Mouse (Mus musculus) neural tube, embryonic 11.5 days (tissue): Measurements from ENCODE around the gene Slc9a9. TPM values are rescaled to one million over a fixed set of nuclear protein-coding genes. Genes with fewer than 3 reads are reported as not detected.

Experiments
- ATAC-seq: fragments of 200-750 bp; cut with Nextera tagmentation; 2 replicates; pipeline ENCODE4 v1.8.0; 2017; ENCODE audit warnings: moderate number of reproducible peaks, mild to moderate bottlenecking, moderate TSS enrichment, moderate library complexity; ENCODE audit not compliant: insufficient read depth, low FRiP score, low TSS enrichment
- DNase-seq: peaks from one replicate; pipeline ENCODE4 v3.0.0-alpha.2; 2015; ENCODE audit warnings: low spot score
- H3K27ac ChIP-seq: fragments of 300-500 bp; sonication (generic); 2 replicates; pipeline ENCODE4 v1.5.1; 2014; ENCODE audit warnings: low read depth, mild to moderate bottlenecking, low read length
- H3K27me3 ChIP-seq: fragments of 300-500 bp; sonication (generic); 2 replicates; pipeline ENCODE4 v1.6.1; 2014; ENCODE audit warnings: mild to moderate bottlenecking, low read length, mixed read lengths; ENCODE audit not compliant: control insufficient read depth, insufficient read depth
- H3K36me3 ChIP-seq: fragments of 300-500 bp; sonication (generic); 2 replicates; pipeline ENCODE4 v1.6.1; 2014; ENCODE audit warnings: mild to moderate bottlenecking, low read length, moderate library complexity, mixed read lengths; ENCODE audit not compliant: control insufficient read depth, insufficient read depth
- H3K4me1 ChIP-seq: fragments of 300-500 bp; sonication (generic); 2 replicates; pipeline ENCODE4 v1.6.1; 2014; ENCODE audit warnings: low read length, mixed read lengths; ENCODE audit not compliant: control insufficient read depth, insufficient read depth
- H3K4me2 ChIP-seq: fragments of 300-500 bp; sonication (generic); 2 replicates; pipeline ENCODE4 v1.6.1; 2014; ENCODE audit warnings: low read depth, mild to moderate bottlenecking, moderate library complexity
- H3K4me3 ChIP-seq: fragments of 300-500 bp; sonication (generic); 2 replicates; pipeline ENCODE4 v1.5.1; 2014; ENCODE audit warnings: low read depth, low read length
- H3K9ac ChIP-seq: fragments of 300-500 bp; sonication (generic); 2 replicates; pipeline ENCODE4 v1.6.1; 2014; ENCODE audit warnings: mild to moderate bottlenecking, low read length
- H3K9me3 ChIP-seq: fragments of 300-500 bp; sonication (generic); 2 replicates; pipeline ENCODE4 v1.6.1; 2016; ENCODE audit warnings: low read length; ENCODE audit not compliant: control insufficient read depth
- WGBS: fragments of 180-500 bp; shearing (Covaris S2); extraction: QIAGEN DNeasy Blood & Tissue Kit; methylation state at CpG from one replicate; pipeline ENCODE4 v1.1.7; 2014; 5-methylcytosine and 5-hydroxymethylcytosine counted together
- polyA plus RNA-seq: library from polyadenylated mRNA; unstranded; fragments of >200 nt; fragmentation: Nextera tagmentation; extraction: Ambion mirVana; gene quantifications from 2 replicates; pipeline ENCODE4 v1.2.1, GENCODE M21; 2014

Gene Slc9a9
- polyA plus RNA-seq, 1 experiment from 2014 or later, result 4.6 TPM

DNA sequence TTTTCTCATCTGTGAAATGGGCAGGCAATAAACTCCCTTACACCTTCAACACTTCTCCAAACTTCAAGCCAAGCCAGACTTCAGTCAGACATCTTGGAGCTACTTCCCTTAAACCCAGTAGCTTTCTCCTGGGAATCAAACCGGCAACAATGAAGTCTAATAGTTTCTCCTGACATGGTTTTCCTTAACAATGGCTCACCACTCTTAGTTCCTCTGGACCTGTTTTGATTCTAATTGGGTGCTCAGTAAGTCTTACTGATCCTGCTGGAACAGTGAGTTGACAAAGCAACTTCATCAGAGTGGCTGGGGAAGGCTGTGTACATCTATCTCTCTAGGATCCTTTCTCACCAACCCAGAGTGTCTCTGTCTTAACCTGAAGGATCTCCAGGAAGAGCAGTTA lies 5.0 kb downstream of the Slc9a9 start:
- DNase-seq (no peak), ATAC-seq (no peak)
- 87% methylated on average over 1 of the region's 1 CpGs for WGBS
- peaks cover 3% of the 10 kb centered on the region; the same call in 1 of the 2 replicates for H3K4me1 ChIP-seq
- H3K9me3 ChIP-seq, result no peaks in the 10 kb centered on the region
- no peaks in the 10 kb centered on the region for H3K27me3 ChIP-seq
- no peaks in the 10 kb centered on the region for H3K36me3 ChIP-seq
- H3K27ac ChIP-seq, result no peak overlapping the region
- no peak overlapping the region for H3K9ac ChIP-seq
- H3K4me3 ChIP-seq, result no peak overlapping the region
- H3K4me2 ChIP-seq, result no peak overlapping the region

DNA sequence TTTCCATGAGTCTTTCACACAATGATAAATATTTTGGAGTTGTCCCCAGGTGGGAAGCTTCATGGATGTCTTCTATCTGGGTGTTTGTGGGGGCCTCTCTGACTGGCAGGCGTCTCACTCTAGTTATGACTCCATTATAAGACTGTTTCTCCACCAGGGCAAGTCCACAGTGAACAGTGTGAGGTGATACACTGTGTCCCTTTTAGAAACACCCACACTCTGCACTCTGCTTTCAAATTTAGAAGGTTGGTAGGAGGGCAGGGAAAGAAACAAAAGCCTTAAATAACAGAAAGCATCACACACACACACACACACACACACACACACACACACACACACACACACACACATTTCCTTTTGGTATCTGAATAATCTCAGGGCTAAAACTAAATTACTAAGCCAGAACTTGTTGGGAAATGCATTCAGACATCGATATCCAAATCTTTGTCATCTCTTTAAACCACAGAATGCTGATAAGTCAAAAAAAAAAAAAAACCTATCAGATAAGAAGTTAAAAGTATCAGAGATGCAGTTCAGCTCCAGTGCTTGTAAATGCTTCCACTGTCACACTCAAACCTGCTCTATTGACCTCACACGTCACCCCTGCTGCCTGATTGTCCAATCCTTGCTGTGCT lies 8.4 kb downstream of the Slc9a9 start:
- Histone ChIP-seq H3K36me3 (no peaks in the 10 kb centered on the region), H3K27ac (no peak overlapping the region), H3K4me3 (no peak overlapping the region), H3K4me1 (no peaks in the 10 kb centered on the region), H3K4me2 (no peak overlapping the region), H3K27me3 (no peaks in the 10 kb centered on the region), H3K9me3 (no peaks in the 10 kb centered on the region), H3K9ac (no peak overlapping the region)
- WGBS, result 78% methylated on average over 3 of the region's 3 CpGs
- no peak for DNase-seq
- ATAC-seq, result no peak

DNA sequence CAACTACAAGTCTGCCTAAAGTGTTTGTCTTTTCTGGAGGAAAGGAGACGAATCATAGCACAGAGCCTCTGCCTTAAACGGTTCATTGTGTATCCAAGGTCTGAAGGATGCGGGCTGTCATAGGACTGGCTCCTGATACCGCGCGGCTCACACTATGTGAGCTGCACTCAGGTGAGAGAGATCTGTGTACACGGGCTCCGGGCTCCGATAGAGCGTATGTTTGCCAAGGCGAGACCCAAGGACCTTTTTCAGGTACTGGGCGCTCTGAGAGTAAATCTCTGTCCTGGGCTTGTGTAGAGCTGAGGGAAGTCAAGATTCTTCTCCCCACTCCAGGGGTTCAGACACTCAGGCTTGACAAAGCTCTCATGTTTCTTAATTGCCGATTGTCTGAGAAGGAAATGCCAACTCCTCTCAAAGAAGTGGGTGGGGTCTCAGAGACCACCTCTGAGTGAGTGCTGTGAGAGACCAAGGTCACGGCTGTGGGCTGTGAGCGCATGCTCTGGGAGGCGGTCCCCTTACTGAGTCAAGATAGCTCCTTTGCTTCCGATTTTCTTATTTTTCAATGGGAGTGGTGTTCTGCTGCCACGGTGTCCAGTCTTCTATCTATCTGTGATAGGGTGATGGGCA lies 10.9 kb downstream of the Slc9a9 start:
- DNase-seq, result no peak
- Histone ChIP-seq H3K9me3 (no peaks in the 10 kb centered on the region), H3K4me3 (no peak overlapping the region), H3K4me1 (no peaks in the 10 kb centered on the region), H3K27ac (no peak overlapping the region), H3K27me3 (no peaks in the 10 kb centered on the region), H3K4me2 (no peak overlapping the region), H3K9ac (no peak overlapping the region), H3K36me3 (no peaks in the 10 kb centered on the region)
- no peak for ATAC-seq
- 88% methylated on average over 18 of the region's 18 CpGs for WGBS

DNA sequence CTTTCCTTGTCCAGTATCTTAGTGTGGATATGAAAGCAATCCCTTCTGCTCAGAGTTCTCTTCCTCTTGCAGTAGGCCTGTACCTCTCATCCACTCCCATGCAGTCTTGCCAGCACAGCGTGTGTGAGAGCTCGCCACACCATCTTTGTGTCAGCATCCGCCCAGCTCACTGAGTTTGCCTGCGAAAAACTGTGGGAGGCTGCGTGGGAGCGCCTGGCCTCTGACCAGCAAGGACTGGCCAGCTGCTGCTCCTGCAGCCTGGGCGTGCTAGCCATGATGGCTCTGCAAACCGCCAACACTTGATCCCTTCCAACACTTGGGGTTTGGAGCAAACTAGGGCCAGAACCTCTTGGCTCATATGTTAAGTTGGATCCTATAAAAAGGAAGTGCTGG lies 11.4 kb downstream of the Slc9a9 start:
- H3K27me3 ChIP-seq, result no peaks in the 10 kb centered on the region
- H3K9me3 ChIP-seq, result no peaks in the 10 kb centered on the region
- no peak for DNase-seq
- H3K36me3 ChIP-seq, result no peaks in the 10 kb centered on the region
- no peak overlapping the region for H3K9ac ChIP-seq
- no peak overlapping the region for H3K4me2 ChIP-seq
- no peak overlapping the region for H3K27ac ChIP-seq
- H3K4me3 ChIP-seq, result no peak overlapping the region
- WGBS, result 90% methylated on average over 8 of the region's 8 CpGs
- no peaks in the 10 kb centered on the region for H3K4me1 ChIP-seq
- no peak for ATAC-seq

DNA sequence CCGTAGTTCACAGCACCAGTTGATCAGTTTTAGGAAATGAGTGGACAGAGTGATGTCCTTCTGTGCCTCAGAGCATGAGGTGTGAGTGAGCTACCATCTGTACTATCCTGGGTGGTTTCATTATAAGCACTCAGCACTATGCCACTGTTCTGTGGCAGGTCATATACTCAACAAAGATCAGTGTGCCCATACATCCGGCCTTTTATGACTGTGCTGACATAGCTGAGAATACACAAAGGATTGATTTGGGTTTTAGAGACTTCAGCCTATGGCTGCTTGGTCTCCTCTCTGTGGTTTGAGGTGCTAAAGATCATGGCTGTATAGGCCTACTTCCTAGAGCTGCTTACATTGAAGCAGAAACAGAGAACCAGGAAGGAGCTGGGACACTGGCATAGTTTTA lies 12.6 kb downstream of the Slc9a9 start:
- H3K36me3 ChIP-seq, result no peaks in the 10 kb centered on the region
- ATAC-seq (no peak), DNase-seq (no peak)
- no peaks in the 10 kb centered on the region for H3K4me1 ChIP-seq
- no peaks in the 10 kb centered on the region for H3K9me3 ChIP-seq
- 81% methylated on average over 2 of the region's 2 CpGs for WGBS
- H3K4me2 ChIP-seq, result no peak overlapping the region
- H3K27me3 ChIP-seq, result no peaks in the 10 kb centered on the region
- no peak overlapping the region for H3K27ac ChIP-seq
- no peak overlapping the region for H3K9ac ChIP-seq
- no peak overlapping the region for H3K4me3 ChIP-seq

DNA sequence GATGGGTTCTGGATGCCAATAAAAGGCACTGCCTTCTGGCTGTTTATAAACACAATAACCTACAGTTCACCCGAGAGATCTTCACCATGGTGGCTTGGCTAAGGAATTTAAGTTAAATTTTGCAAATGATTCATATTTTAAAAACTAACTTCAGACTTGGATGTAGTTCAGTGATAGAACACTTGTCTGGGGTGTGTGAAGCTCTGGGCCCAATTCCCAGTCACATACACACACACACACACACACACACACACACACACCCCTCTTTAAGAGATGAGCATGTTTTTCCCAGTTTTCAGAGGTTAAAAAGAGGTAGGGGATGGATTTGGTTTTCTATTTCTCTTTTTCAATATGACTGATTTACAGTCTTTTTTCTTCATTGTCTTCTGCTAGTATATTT lies 15.9 kb downstream of the Slc9a9 start:
- no peak for DNase-seq
- ATAC-seq, result no peak
- 79% methylated on average over 1 of the region's 1 CpGs for WGBS
- no peak overlapping the region for H3K9ac ChIP-seq
- no peaks in the 10 kb centered on the region for H3K27me3 ChIP-seq
- no peak overlapping the region for H3K4me2 ChIP-seq
- no peaks in the 10 kb centered on the region for H3K9me3 ChIP-seq
- H3K4me3 ChIP-seq, result no peak overlapping the region
- no peak overlapping the region for H3K27ac ChIP-seq
- H3K4me1 ChIP-seq, result no peaks in the 10 kb centered on the region
- no peaks in the 10 kb centered on the region for H3K36me3 ChIP-seq

DNA sequence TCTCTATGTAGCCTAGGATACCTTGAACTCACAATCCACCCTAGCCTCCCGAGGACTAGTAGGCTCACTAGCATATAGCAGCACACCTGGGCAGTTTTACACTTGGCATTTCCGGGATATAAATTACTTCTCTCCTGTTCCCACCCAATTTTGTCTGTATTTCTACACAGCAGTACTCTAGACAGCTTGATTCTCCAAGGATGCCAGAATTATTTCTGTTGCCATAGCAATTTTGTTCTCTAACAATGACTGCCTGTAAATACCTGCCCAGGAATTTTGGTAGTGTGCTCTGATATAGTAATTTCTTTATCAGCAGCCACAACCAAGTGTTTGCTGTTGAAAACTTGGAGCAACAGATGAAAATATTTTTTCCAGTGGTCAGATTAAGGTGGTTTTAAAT lies 16.7 kb downstream of the Slc9a9 start:
- H3K4me1 ChIP-seq, result no peaks in the 10 kb centered on the region
- H3K27ac ChIP-seq, result no peak overlapping the region
- no peaks in the 10 kb centered on the region for H3K36me3 ChIP-seq
- no peaks in the 10 kb centered on the region for H3K9me3 ChIP-seq
- H3K9ac ChIP-seq, result no peak overlapping the region
- H3K4me3 ChIP-seq, result no peak overlapping the region
- 84% methylated on average over 2 of the region's 2 CpGs for WGBS
- ATAC-seq (no peak), DNase-seq (no peak)
- no peak overlapping the region for H3K4me2 ChIP-seq
- H3K27me3 ChIP-seq, result no peaks in the 10 kb centered on the region

DNA sequence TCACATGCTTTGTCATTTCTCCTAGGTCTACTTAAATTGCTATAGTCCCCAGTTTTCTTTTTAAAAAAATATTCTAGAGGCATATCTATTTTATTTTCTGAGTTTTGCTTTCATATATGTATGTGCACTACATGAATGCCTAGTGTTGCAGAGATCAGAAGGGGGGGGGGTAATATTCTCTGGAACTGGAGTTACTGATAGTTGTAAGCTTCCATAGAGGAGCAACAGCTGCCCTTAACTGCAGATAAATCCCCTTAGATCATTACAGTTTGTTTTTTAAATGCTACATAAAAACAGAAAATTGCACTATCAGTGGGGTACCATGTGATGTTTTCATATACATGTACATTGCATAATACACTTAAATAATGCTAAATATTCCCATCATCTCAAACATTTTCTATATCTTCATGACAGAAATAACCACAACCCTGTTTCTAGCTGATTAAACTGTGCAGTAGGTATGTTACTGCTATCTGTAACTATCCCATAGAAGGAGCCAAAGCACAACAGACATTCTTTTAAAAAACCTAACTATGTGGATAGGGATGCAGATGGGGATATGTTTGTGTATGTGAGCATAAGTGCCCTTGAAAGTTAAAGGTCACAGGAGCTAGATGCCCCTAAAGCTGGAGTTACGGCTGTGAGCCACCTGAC lies 17.6 kb downstream of the Slc9a9 start:
- no peak overlapping the region for H3K4me2 ChIP-seq
- H3K4me3 ChIP-seq, result no peak overlapping the region
- H3K27ac ChIP-seq, result no peak overlapping the region
- H3K4me1 ChIP-seq, result 0 out of 2 replicates have a peak, but pooled peaks cover 2% of the 10 kb centered on the region
- ATAC-seq (no peak), DNase-seq (no peak)
- WGBS, result 85% methylated on average over 1 of the region's 1 CpGs
- no peaks in the 10 kb centered on the region for H3K9me3 ChIP-seq
- H3K9ac ChIP-seq, result no peak overlapping the region
- H3K27me3 ChIP-seq, result no peaks in the 10 kb centered on the region
- no peaks in the 10 kb centered on the region for H3K36me3 ChIP-seq
